Mouse (Mus musculus): ENCODE data around the gene Umodl1.

Umodl1 gene

GRCm38 (mm10) chr17:30990254-30990653, 35.8 kb downstream of the Umodl1 start:
- DNase-seq (ENCODE audit: extremely low spot score, low read depth, low spot score) = no peak

DNA sequence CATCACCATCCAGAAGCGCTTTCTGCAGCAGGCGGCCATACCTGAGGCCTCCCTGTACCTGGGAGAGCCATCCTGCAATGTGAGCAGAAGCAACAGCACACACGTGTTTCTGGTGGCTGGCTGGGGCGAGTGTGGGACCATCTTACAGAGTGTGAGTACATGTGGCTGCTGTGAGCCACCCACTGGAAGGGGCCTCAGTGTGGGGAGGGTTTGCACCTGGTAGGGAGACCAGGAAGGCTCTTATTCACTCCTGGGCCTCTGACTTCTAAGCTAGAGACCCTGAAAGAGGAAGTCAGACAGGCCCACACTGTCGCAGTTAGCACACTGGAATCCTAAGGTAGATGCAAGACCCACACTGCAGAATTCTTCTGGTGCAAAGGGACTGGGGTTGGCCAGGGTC, 41.9 kb downstream of the Umodl1 start:
- no peak for DNase-seq (ENCODE audit: extremely low spot score, low read depth, low spot score)

GRCm38 (mm10) chr17:31000897-31001296, 46.5 kb downstream of the Umodl1 start:
- peak; percentile 80 for DNase-seq (ENCODE audit: extremely low spot score, low read depth, low spot score)

DNA sequence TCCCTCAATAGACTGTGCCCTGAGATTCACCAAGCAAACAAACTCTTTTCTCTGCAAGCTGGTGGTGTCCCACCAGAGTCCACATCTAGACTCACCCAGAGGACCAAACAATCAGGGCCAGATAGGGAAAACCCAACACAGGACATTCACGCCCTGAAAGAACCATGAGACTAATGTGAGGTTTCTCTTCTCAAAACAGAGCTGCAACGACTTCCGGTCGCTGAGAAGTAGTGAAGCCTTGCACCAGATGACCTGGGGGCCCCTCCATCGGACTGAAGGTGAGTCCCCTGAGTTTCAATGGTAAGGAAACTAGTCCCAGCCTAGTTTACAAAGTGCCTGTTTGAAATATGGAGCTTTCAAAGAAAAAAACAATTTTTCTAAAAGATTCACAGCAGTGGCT, 48.2 kb downstream of the Umodl1 start:
- DNase-seq (ENCODE audit: extremely low spot score, low read depth, low spot score) = no peak

DNA sequence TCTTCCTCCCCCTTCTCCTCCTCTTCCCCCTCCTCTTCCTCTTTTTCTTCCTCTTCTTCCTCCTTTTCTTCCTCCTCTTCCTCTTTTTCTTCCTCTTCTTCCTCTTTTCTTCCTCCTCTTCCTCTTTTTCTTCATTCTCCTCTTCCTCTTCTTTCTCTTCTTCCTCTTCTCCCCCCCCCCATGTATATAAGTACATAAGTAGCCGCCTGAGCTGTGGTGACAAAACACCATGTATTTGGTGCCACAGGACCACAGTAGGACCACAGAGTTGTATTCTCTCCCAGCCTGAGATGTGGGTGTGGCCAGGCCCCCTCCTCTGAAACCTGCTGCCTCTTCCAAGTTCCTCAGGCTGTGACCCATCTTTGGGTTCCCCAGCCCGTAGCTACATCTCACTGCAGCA, 50.8 kb downstream of the Umodl1 start:
- DNase-seq (ENCODE audit: extremely low spot score, low read depth, low spot score) = no peak

GRCm38 (mm10) chr17:31007357-31007756, 52.9 kb downstream of the Umodl1 start:
- DNase-seq (ENCODE audit: extremely low spot score, low read depth, low spot score) = no peak

GRCm38 (mm10) chr17:31008416-31008815, 54.0 kb downstream of the Umodl1 start:
- no peak for DNase-seq (ENCODE audit: extremely low spot score, low read depth, low spot score)

DNA sequence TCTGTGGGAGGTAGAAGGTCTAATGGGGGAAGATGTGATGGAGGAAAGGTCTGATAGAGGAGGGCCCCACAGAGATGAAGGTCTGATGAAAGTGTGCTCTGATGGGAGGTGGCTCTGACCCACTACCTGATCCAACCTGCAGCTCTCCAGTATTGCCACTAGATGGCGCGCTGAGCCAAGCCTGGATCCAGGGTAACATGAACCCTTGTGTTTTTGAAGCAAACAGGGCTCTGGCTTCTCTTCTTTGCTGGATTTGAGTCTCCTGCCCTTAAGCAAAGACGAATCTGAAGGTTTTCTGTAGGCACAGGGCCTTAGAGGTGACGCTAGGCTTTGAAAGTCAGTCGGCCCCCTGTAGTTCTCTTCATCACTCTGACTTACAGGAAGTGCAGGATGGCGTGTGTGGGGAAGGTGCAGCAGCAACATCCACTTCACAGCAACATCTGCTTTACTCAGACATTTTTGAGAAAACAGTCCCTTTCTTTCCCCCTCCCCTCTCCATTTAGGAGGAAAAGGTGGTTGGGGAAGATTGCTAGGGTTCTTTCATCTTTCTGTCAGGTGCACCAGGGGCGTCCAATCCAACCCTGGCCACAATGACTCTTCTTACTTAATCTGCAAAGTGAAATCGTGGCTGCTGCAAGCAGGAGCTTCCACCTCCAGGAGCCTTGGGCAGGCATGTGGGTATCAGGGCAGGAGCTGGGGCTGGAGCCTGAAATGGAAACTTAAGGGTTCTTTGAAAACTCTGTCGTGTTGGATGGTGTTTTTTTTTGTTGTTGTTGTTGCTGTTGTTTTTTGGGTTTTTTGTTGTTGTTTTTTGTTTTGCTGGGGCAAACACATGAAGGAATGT, 57.3 kb downstream of the Umodl1 start:
- DNase-seq (ENCODE audit: extremely low spot score, low read depth, low spot score) = peak; percentile 46

DNA sequence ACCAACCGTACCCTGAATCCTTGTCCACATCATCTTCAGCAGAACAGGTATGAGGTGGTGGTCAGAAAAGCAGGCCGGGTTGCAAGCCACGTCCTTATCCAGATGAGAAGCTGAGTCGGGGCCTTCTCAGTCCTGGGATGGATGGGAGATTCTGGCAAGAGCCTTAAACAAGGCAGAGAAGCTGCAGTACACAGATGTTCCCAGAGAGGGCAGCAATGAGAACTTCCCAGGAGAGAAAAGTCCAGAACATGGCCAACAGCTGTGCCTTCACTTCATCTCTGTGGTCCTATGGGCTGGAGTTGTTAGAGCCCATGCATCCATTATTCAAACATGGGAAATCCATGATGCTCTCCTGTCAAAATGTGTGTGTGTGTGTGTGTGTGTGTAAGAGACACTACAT, 63.8 kb downstream of the Umodl1 start:
- DNase-seq (ENCODE audit: extremely low spot score, low read depth, low spot score) = peak; percentile 53

DNA sequence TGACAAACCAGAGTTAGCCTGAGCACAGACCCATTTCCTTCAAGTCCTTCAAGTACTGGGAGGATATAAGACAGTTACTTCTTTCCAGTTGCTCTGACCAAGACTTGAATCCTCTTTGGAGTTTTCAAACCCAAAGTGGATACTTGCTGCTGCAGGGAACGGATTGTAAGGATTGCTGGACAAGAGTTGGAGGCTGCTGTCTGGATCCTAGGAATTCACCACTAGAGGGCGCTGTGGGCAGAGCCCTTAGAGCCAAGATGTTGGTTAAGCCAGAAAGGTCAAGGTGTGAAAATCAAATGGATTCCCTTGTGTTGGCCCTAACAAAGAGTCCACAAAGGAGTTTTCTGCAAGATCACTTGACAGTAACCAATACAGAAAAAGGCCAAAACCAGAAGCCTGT, 65.1 kb downstream of the Umodl1 start:
- peak; percentile 75 for DNase-seq (ENCODE audit: extremely low spot score, low read depth, low spot score)

DNA sequence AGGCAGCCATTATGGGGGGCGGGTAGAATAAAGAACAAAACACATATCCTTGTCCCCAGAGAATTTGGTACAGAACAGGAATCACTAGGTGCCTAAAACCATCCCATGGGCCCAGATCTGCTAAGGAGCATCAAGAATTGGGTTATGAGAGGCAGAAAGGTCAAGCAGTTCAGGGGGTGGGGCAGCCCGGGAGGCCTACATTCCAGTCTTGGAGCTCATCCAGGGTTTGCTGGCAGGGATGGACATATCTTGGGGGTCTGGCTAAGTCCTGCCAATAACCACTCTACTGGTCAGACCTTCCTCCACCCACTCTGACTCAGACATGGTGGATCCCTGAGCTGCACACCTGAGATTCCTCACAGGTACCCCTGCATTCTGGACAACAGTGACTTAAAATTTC, 65.6 kb downstream of the Umodl1 start:
- DNase-seq (ENCODE audit: extremely low spot score, low read depth, low spot score) = no peak

DNA sequence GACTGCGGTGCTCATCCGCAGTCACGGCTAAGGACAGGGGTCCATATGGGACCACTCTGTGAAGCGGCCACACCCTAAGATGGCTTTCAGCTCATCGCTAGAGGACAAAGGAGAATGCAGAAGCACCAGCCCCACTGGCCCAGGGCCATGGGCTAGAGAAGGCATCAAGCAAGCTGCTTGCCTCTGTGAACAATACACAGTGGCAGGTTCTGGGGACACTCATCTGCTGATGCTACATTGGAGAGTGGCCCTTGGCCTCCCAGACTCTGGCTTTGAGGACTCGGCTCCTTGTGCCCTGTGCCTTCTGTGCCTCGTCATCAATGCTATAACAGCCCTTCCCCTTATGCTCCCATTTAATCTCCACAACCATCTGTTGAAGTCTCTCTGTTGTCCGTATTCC, 66.8 kb downstream of the Umodl1 start:
- no peak for DNase-seq (ENCODE audit: extremely low spot score, low read depth, low spot score)

GRCm38 (mm10) chr17:31024125-31024781, 69.8 kb downstream of the Umodl1 start:
- no peak for DNase-seq (ENCODE audit: extremely low spot score, low read depth, low spot score)

- no peak for DNase-seq (ENCODE audit: extremely low spot score, low read depth, low spot score)
These were observed 70.3 kb downstream of the Umodl1 start for GRCm38 (mm10) chr17:31024782-31025125.

DNA sequence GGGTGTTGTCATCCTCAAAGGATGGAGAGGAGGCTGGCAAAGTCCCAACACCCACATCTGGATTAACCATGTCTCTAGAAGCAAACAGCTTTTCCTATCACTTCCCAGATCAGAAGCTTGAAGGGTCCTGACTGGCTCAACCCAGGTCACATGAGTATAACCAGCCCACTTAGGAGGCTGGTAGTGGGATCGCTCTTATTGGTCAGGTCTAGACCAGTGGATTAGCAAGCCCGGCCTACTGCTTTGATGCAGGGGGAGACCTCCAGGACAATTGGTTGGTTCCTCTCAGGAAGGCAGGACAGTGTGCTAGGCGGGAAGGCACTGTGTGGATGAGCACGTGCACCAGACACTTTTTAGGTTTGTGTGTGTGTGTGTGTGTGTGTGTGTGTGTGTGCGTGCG, 72.5 kb downstream of the Umodl1 start:
- DNase-seq (ENCODE audit: extremely low spot score, low read depth, low spot score) = no peak

DNA sequence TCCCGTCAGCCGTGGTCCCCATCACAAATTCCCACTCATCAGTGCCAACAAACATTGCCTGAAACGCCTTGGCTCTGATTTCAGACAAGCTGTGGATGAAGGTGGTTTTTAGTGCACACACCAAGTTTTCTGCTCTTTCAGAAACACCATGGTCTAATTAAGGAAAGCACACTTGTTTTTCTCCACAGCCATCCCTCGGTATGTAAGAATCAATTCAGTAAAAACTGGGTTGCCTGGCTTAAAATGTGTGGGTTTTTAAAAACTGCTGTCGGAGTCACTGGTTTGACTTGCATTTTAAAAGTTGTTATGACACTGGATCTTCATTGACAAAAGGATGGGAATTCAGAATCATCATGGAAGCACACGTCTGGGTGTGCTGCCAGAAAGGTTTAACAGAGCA, 73.3 kb downstream of the Umodl1 start:
- no peak for DNase-seq (ENCODE audit: extremely low spot score, low read depth, low spot score)

GRCm38 (mm10) chr17:31028821-31029370, 74.5 kb downstream of the Umodl1 start:
- DNase-seq (ENCODE audit: extremely low spot score, low read depth, low spot score) = no peak

DNA sequence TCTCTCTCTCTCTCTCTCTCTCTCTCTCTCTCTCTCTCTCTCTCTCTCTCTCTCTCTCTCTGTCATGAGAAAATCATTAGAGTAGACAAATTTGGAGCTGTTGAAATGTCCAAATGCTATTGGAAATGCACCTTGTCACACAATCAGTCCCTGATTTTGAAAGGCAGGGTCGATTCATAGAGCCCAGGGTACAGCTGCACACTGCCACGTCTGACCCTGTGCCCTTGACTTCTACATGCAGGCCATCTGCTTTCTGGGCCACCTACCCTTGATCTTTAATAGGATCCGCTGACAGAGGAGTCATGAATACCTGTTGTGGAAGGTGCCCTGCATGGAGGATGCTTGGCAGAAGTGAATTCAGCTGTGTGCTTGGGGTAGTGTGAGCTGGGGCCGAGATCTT, 75.0 kb downstream of the Umodl1 start:
- no peak for DNase-seq (ENCODE audit: extremely low spot score, low read depth, low spot score)

DNA sequence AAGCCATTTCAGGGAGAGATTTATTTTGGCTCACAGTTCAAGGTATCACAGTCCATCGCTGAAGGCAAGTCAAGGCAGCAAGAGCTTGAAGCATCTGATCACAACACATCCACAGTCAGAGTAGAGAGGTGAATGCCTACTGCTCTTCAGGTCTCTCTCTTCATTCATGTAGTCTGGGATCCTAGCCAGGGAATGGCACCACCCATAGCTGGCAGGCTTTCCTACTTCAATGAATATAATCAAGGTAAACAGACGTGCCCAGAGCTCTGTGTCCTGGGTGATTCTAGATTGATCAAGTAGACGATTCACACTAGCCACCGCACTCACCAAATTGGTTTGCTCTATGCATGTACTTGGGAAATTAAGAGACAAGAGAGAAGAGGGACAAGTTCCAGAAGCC, 77.9 kb downstream of the Umodl1 start:
- no peak for DNase-seq (ENCODE audit: extremely low spot score, low read depth, low spot score)

- DNase-seq (ENCODE audit: extremely low spot score, low read depth, low spot score) = no peak
These were observed 78.8 kb downstream of the Umodl1 start for GRCm38 (mm10) chr17:31033251-31033650.

DNA sequence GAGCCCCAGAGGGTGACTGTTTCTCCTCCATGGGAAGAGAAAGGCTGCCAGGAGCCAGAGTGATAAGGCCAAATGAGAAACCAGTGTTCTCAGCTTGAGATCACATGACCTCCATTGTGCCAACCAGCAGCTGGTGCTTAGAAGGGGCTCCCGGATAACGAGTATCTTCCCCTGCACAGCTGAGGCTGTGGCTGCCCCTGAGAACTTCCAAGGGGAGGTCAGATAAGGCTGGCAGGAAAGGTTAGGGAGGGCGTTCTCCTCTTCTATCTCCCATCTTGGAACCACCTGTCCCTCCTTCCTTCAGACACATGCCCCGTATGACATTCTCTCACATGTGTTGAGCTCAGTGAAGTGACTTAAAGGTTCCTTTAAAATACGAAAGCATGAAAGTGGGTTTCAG, 79.7 kb downstream of the Umodl1 start:
- no peak for DNase-seq (ENCODE audit: extremely low spot score, low read depth, low spot score)

DNA sequence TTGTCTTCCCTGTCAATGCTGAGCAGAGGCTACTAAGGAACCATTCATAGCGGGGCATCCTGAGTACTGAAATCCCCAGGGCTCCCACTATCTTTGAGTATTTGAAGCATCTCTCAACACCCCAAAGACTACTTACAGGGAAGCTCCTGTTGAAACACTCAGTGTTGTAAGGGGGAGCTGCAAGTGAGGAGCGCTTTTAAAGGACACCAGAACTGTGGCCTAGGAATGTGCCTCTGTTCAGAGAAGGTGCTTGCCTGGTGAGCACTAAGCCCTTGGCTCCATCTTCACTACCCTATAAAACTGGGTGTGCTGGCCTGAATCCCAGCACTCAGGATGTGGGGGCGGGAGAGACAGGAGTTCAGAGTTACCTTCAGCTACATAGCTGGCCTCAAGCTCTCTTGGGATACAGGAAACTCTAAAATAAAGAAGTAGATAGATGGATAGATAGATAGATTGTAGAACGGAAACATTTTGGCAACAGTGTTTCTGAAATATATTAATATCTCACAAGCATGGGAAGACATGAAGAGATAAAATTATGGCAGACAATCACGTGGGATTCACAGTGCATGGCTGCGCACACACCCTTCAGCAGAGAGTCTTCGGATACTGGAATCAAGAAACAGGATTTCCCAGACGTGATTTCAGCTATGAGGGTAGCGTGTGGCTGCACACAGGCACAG, 80.4 kb downstream of the Umodl1 start:
- no peak for DNase-seq (ENCODE audit: extremely low spot score, low read depth, low spot score)

Measured in hindlimb bud, embryonic 11.5 days (tissue).